Mouse (Mus musculus): ENCODE results near the gene Tubb2b. TPM values are rescaled to one million over a fixed set of nuclear protein-coding genes. Genes with fewer than 3 reads are reported as not detected.
"Not testable (repeated sequence)": the region's sequence is repeated elsewhere in the genome, so short reads cannot be mapped to it uniquely, and the experiment has no call there.

The Tubb2b gene
- total RNA-seq, 1 experiment from 2014 or later: 0.76 TPM

- no peak for DNase-seq
These were observed 24.0 kb downstream of the Tubb2b start for GRCm38 (mm10) chr13:34106256-34106655.

- DNase-seq: no peak
These were observed 24.9 kb downstream of the Tubb2b start for GRCm38 (mm10) chr13:34105364-34105763.

GRCm38 (mm10) chr13:34101908-34102307 lies 28.4 kb downstream of the Tubb2b start:
- DNase-seq: no peak

- no peak for DNase-seq
These were observed 29.0 kb downstream of the Tubb2b start for GRCm38 (mm10) chr13:34101247-34101646.

GRCm38 (mm10) chr13:34100733-34101132 lies 29.5 kb downstream of the Tubb2b start:
- no peak for DNase-seq

- DNase-seq: no peak
These were observed 33.2 kb downstream of the Tubb2b start for GRCm38 (mm10) chr13:34097086-34097485.

GRCm38 (mm10) chr13:34096455-34096854 lies 33.8 kb downstream of the Tubb2b start:
- no peak for DNase-seq

- DNase-seq: no peak
These were observed 34.5 kb downstream of the Tubb2b start for GRCm38 (mm10) chr13:34095542-34096435.

- no peak for DNase-seq
These were observed 40.9 kb downstream of the Tubb2b start for GRCm38 (mm10) chr13:34089358-34089757.

- DNase-seq: no peak
These were observed 41.4 kb downstream of the Tubb2b start for GRCm38 (mm10) chr13:34088871-34089288.

GRCm38 (mm10) chr13:34088201-34088649 lies 42.0 kb downstream of the Tubb2b start:
- DNase-seq: not testable (repeated sequence)

- no peak for DNase-seq
These were observed 43.0 kb downstream of the Tubb2b start for GRCm38 (mm10) chr13:34087052-34087812.

GRCm38 (mm10) chr13:34084026-34084750 lies 46.1 kb downstream of the Tubb2b start:
- no peak for DNase-seq

- DNase-seq: no peak
These were observed 48.3 kb downstream of the Tubb2b start for GRCm38 (mm10) chr13:34081926-34082325.

- no peak for DNase-seq
These were observed 50.5 kb downstream of the Tubb2b start for GRCm38 (mm10) chr13:34079801-34080200.

- DNase-seq: no peak
These were observed 51.6 kb downstream of the Tubb2b start for GRCm38 (mm10) chr13:34078500-34079280.

GRCm38 (mm10) chr13:34077492-34078271 lies 52.6 kb downstream of the Tubb2b start, which contains the start of gene Tubb2a:
Gene Tubb2a (minus strand): TSS chr13:34078007.
- peak; percentile 94 for DNase-seq
